Mouse (Mus musculus) forebrain, postnatal 0 days (tissue): Measurements from ENCODE around the gene Mob3b. TPM values are rescaled to one million over a fixed set of nuclear protein-coding genes. Genes with fewer than 3 reads are reported as not detected.
A peak's percentile ranks its signal among the peaks of the same experiment; 100 is the strongest.

ENCODE experiments used
- ATAC-seq: fragments of 200-750 bp; cut with Nextera tagmentation; 2 replicates; pipeline ENCODE4 v1.8.0; 2017; ENCODE audit warnings: mild to moderate bottlenecking, moderate library complexity
- DNase-seq: peaks from one replicate; pipeline ENCODE4 v3.0.0-alpha.2; 2015
- H3K27ac ChIP-seq: fragments of 300-500 bp; sonication (generic); 2 replicates; pipeline ENCODE4 v1.5.1; 2014; ENCODE audit warnings: low read depth, mild to moderate bottlenecking, antibody characterized with exemption, low read length, moderate library complexity, mixed read lengths
- H3K27me3 ChIP-seq: fragments of 300-500 bp; sonication (generic); 2 replicates; pipeline ENCODE4 v1.6.1; 2014; ENCODE audit warnings: mild to moderate bottlenecking, low read length, mixed read lengths; ENCODE audit not compliant: insufficient read depth
- H3K36me3 ChIP-seq: fragments of 300-500 bp; sonication (generic); 2 replicates; pipeline ENCODE4 v1.6.1; 2014; ENCODE audit warnings: mild to moderate bottlenecking, moderate library complexity; ENCODE audit not compliant: insufficient read depth
- H3K4me1 ChIP-seq: fragments of 300-500 bp; sonication (generic); 2 replicates; pipeline ENCODE4 v1.6.1; 2014; ENCODE audit warnings: antibody characterized with exemption; ENCODE audit not compliant: insufficient read depth
- H3K4me2 ChIP-seq: fragments of 300-500 bp; sonication (generic); 2 replicates; pipeline ENCODE4 v1.6.1; 2014; ENCODE audit warnings: low read depth, mild to moderate bottlenecking, moderate library complexity
- H3K4me3 ChIP-seq: fragments of 300-500 bp; sonication (generic); 2 replicates; pipeline ENCODE4 v1.5.1; 2014; ENCODE audit warnings: low read depth, low read length, mixed read lengths
- H3K9ac ChIP-seq: fragments of 300-500 bp; sonication (generic); 2 replicates; pipeline ENCODE4 v1.6.1; 2014; ENCODE audit warnings: mild to moderate bottlenecking
- H3K9me3 ChIP-seq: fragments of 300-500 bp; sonication (generic); 2 replicates; pipeline ENCODE4 v1.6.1; 2016; ENCODE audit warnings: low read length
- CTCF ChIP-seq: sonication (generic); IDR thresholded peaks from 2 replicates; pipeline ENCODE4 v1.5.1; 2016; ENCODE audit warnings: antibody characterized with exemption, control low read depth, low read depth
- WGBS: fragments of 180-500 bp; shearing (Covaris S2); extraction: QIAGEN DNeasy Blood & Tissue Kit; methylation state at CpG from one replicate; pipeline ENCODE4 v1.1.7; 2014; 5-methylcytosine and 5-hydroxymethylcytosine counted together
- polyA plus RNA-seq: library from polyadenylated mRNA; unstranded; fragments of >200 nt; fragmentation: Nextera tagmentation; extraction: Ambion mirVana; gene quantifications from 2 replicates; pipeline ENCODE4 v1.2.1, GENCODE M21; 2015
- total RNA-seq: library from RNA; depleted of rRNA; stranded (reverse); fragments of >200 nt; gene quantifications from 2 replicates; pipeline ENCODE4 v1.2.3, GENCODE M21; 2014

Mob3b gene
- total and polyA plus RNA-seq, 2 experiments from 2014 or later = 3.0 to 4.3 TPM

GRCm38 (mm10) chr4:34967541-34967940, 189.7 kb downstream of the Mob3b start:
- Histone ChIP-seq H3K4me2 (no peak overlapping the region), H3K9me3 (no peaks in the 10 kb centered on the region), H3K9ac (no peak overlapping the region), H3K4me3 (no peak overlapping the region), H3K4me1 (no peaks in the 10 kb centered on the region), H3K27ac (no peak overlapping the region), H3K36me3 (no peaks in the 10 kb centered on the region), H3K27me3 (no peaks in the 10 kb centered on the region)
- ATAC-seq (no peak), DNase-seq (no peak)
- no peak for TF ChIP-seq CTCF
- WGBS = 86% methylated on average over 6 of the region's 6 CpGs

GRCm38 (mm10) chr4:34966336-34966957, 190.8 kb downstream of the Mob3b start:
- TF ChIP-seq CTCF = no peak
- Histone ChIP-seq H3K4me2 (no peak overlapping the region), H3K27me3 (no peaks in the 10 kb centered on the region), H3K27ac (no peak overlapping the region), H3K9ac (no peak overlapping the region), H3K4me1 (no peaks in the 10 kb centered on the region), H3K4me3 (no peak overlapping the region), H3K9me3 (no peaks in the 10 kb centered on the region), H3K36me3 (no peaks in the 10 kb centered on the region)
- 70% methylated on average over 8 of the region's 8 CpGs for WGBS
- ATAC-seq (peak; percentile 70), DNase-seq (peak; percentile 25)

- Histone ChIP-seq H3K36me3 (no peaks in the 10 kb centered on the region), H3K9ac (no peak overlapping the region), H3K4me1 (no peaks in the 10 kb centered on the region), H3K4me3 (no peak overlapping the region), H3K9me3 (no peaks in the 10 kb centered on the region), H3K4me2 (no peak overlapping the region), H3K27me3 (no peaks in the 10 kb centered on the region), H3K27ac (no peak overlapping the region)
- DNase-seq (no peak), ATAC-seq (peak; percentile 38)
- 35% methylated on average over 10 of the region's 10 CpGs for WGBS
- TF ChIP-seq CTCF = no peak
These were observed 192.4 kb downstream of the Mob3b start for GRCm38 (mm10) chr4:34964906-34965305.

GRCm38 (mm10) chr4:34963999-34964398, 193.3 kb downstream of the Mob3b start:
- H3K27me3 ChIP-seq = no peaks in the 10 kb centered on the region
- H3K4me1 ChIP-seq = no peaks in the 10 kb centered on the region
- H3K4me3 ChIP-seq = no peak overlapping the region
- H3K9me3 ChIP-seq = no peaks in the 10 kb centered on the region
- H3K4me2 ChIP-seq = no peak overlapping the region
- H3K27ac ChIP-seq = no peak overlapping the region
- no peak overlapping the region for H3K9ac ChIP-seq
- TF ChIP-seq CTCF = no peak
- 93% methylated on average over 13 of the region's 13 CpGs for WGBS
- DNase-seq (no peak), ATAC-seq (no peak)
- no peaks in the 10 kb centered on the region for H3K36me3 ChIP-seq

- H3K9ac ChIP-seq = no peak overlapping the region
- peak; percentile 80 for TF ChIP-seq CTCF
- H3K36me3 ChIP-seq = no peaks in the 10 kb centered on the region
- H3K4me1 ChIP-seq = no peaks in the 10 kb centered on the region
- 74% methylated on average over 15 of the region's 15 CpGs for WGBS
- H3K27ac ChIP-seq = no peak overlapping the region
- ATAC-seq = peak; percentile 76
- peak; percentile 66 for DNase-seq
- no peaks in the 10 kb centered on the region for H3K9me3 ChIP-seq
- no peaks in the 10 kb centered on the region for H3K27me3 ChIP-seq
- no peak overlapping the region for H3K4me2 ChIP-seq
- no peak overlapping the region for H3K4me3 ChIP-seq
These were observed 196.3 kb downstream of the Mob3b start for GRCm38 (mm10) chr4:34960781-34961560.

GRCm38 (mm10) chr4:34959477-34959876, 197.8 kb downstream of the Mob3b start:
- no peak for ATAC-seq
- TF ChIP-seq CTCF = no peak
- H3K4me1 ChIP-seq = no peaks in the 10 kb centered on the region
- H3K4me2 ChIP-seq = no peak overlapping the region
- no peak for DNase-seq
- no peak overlapping the region for H3K27ac ChIP-seq
- no peaks in the 10 kb centered on the region for H3K9me3 ChIP-seq
- no peaks in the 10 kb centered on the region for H3K27me3 ChIP-seq
- no peak overlapping the region for H3K4me3 ChIP-seq
- no peaks in the 10 kb centered on the region for H3K36me3 ChIP-seq
- 75% methylated on average over 6 of the region's 6 CpGs for WGBS
- H3K9ac ChIP-seq = no peak overlapping the region
